Mouse (Mus musculus) adrenal gland, postnatal 10 days (tissue): ENCODE measurements around the gene Tenm3. TPM values are rescaled to one million over a fixed set of nuclear protein-coding genes. Genes with fewer than 3 reads are reported as not detected.

Experiments
- DNase-seq: peaks from one replicate; pipeline ENCODE4 v3.0.0; 2021; ENCODE audit warnings: mixed read lengths
- long read RNA-seq, 2 experiments: library from polyadenylated mRNA; stranded (forward); transcript quantifications; one replicate each; pipeline ENCODE4 v2.0.0; 2021
- total RNA-seq, 2 experiments: library from RNA; stranded (reverse); gene quantifications; 2 replicates each; pipeline ENCODE4 v1.2.3; 2021

Gene Tenm3
- total RNA-seq = 10 to 100 TPM; 18.3 to 20.4 TPM
- long read RNA-seq, experiment 1, partial matches to known transcripts = 2 of 3 reads
- long read RNA-seq, experiment 1, other reads (novel, unspliced or antisense) = 1 of 3 reads
- long read RNA-seq, experiment 2, partial matches to known transcripts = 1 of 2 reads
- long read RNA-seq, experiment 2, other reads (novel, unspliced or antisense) = 1 of 2 reads

GRCm38 (mm10) chr8:48843931-48844285 is at the start of gene Tenm3:
Gene Tenm3, minus strand, starts transcription at chr8:48843951.
- DNase-seq = peak; percentile 33

DNA sequence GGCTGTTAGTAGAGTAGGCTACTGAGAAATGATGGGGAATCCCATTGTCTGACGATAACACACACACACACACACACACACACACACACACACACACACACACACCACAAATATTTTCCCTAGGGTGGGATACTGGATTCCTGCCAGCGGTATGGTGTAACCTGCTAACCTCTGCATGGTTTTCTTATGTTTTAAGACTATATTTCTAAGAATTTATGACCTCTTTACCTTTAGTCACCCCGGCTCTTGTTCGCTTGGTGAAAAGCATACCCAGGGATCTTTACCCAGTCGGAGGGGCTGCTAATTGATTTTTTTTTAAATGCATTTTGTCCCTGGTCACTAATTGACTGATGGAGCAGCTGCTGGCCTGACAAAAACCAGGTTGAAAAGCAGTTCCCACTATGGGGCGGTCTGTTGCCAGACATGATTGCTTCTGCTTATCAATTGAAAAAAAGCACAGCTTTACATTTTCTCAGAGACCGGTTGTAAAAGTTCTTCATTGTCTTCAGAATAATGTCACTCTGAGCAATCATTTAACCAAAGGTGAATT is 46.5 kb upstream of the Tenm3 start:
- DNase-seq = no peak

DNA sequence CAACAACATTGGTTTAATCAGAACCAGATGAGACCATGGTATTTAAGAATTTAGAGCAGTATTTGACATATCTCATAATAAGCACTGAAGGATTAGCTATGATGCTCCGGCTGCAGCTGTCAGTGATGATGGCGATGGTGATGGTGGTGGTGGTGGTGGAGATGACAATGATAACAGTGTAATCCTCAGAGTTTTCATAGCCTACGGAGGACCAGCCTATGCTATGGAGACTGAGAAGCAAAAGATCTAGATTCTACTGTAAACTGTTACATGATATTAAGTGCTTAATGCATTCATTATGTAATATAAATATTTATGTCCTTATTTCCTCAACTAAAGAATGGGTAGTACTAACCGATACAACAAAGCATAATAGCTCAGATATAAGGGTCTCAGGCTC is 40.5 kb upstream of the Tenm3 start:
- no peak for DNase-seq

DNA sequence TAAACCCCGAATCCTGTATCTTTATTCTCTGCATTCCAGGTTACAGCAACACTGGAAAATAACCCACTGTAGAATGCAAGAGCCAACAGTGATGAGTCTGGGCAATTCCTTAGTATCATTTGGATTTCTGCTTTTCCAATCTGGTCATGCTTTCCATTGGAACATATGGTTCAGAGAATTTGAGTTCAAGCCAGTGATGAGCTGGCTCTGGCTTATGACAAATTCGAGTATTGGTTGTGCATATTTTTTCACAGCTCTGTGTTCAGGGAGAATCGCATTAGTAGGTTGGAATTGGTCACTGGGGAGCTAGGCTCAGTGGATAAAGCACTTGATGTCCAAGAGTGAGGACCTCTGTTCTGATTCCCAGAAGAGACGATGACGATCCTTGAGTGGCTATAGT is 36.8 kb upstream of the Tenm3 start:
- DNase-seq = no peak

DNA sequence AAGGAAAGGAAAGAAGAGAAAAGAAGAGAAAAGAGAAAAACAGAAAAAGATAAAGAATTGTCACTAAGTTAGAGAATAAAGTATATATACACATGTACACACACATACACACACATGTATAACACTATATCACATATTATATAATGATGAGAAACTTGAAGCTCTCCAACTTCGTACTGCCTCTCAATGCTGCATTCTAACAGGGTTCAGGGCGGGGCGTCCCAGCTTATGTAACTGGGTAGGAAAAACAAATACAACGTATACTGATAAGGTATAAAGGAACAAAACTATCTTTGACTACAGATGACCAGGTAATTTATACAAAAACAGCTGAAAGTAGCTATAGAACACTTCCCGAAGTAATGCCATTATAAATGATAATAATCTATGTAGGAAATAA is 22.2 kb upstream of the Tenm3 start:
- DNase-seq = no peak

DNA sequence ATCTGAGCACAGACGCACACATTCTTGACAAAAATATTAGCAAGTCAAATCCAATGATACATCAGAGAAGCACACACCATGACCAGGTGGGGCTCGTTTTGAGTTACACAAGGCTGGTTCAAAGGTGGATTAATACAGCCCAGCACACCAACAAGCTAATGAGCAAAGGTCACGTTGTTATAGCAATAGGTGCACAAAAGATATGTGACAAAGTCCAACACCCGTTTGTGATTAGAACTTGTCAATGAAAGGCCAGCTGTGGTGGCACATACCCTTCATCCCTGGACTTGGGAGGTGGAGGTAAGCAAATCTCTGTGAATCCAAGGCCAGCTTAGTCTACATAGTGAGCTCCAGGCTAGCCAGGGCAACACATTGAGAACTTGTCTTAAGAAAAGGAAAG is 21.7 kb upstream of the Tenm3 start:
- DNase-seq = no peak

DNA sequence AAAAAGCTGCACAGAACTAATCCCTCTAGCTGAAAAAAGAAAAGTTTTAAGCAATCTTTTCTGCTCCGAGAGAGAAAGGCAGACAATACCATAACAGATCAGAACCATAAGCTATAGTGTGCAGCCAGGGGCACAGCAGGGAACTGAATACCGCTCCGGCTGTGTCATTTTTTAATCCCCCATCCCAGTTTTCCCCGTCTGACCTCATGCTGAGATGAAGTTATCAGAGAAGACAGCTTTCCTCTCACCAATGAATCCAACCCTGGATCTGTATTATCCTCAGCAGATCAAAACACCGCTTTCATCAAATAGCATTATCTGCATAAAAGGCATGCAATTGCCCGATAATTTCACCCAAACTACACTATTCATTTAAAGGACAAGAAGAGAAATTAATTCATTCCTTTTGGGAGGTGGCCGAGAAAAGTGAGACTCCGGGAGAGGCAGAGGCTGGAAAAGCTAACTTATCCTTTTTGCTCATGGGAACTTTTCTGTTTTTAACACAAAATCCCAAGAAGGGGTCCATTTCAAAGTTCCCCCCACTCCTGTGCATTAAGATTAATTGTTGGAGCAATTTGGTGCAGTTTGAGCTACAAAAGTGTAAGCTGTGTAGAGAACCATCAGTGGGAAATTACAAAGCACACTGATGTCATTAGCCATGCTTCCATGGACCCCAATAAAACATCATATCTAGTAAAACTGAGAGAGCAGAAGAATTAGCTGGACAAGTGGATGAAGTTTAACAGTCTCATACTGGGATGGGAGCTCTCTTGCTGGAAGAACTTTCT is 6.7 kb upstream of the Tenm3 start:
- DNase-seq = no peak

GRCm38 (mm10) chr8:48849091-48849616 is 5.4 kb upstream of the Tenm3 start:
- DNase-seq = no peak

- no peak for DNase-seq
Observed at GRCm38 (mm10) chr8:48844961-48845360, 1.2 kb upstream of the Tenm3 start.

GRCm38 (mm10) chr8:48844370-48844905 is 687 bp upstream of the Tenm3 start:
- peak; percentile 9 for DNase-seq

DNA sequence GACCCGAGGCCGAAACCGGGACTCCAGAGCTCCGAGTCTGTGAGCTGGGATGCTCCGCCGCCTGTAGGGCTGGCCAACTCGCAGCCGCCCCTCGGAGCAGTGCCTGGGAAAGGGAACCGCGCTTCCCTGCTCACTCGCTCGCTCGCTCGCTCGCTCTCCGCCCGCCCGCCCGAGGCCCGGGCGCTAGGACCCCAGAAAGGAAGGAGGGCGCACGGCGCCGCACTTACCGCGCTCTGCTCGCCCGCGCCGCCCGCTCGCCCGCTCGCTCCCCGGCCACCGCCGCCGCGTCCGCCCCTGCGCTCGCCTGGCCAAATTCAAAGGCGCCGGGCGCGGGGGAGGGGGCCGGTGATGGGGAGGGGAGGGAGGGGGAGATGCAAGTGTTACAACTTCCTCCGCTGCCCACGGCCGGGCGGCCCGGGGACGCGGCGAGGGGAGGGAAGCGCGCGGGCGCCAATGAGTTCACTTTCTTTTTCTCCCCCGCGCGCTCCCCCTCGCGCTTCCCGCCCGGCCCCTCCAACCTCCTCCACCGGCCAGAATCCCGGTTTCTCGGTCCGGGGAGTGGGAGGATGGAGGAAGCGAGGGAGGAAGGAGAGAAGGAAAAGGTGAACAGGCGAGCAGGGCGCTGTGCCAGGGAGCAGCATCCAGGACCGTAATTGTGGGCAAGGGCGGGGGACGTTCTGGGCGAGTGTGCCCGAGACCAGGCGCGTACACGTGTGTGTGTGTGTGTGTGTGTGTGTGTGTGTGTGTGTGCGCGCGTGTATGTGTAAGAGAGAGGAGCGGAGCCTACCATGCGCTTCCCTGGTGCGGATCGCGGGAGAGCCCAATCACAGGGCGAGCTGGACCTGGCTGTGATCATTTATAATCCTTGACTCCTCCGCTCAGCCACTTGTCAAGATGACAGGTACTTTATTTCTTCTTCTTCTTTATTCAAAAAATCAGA is 490 bp downstream of the Tenm3 start:
- peak; percentile 51 for DNase-seq

DNA sequence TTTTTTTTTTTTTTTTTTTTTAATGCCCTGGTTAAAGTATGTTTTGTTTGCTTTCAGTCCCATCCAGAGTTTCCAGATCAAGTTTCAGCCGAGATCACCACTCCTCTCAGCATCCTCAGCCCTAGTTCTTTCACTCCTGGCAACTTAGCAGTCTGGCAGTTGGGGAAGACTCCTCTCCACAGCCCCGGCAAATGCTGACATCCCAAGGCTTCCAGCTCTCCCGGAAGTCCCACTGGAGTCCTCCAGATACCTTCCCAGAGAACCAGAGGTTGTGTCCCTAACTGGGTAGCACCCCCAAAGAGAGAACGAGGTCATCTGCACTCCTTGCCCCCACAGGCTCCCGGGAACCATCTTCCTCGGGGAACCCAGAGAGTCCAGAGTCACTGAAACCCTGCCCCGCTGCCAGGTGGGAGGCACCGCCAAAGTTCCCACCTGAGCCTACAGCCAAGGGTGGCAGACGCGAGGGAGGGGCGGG is 1.2 kb downstream of the Tenm3 start:
- no peak for DNase-seq

DNA sequence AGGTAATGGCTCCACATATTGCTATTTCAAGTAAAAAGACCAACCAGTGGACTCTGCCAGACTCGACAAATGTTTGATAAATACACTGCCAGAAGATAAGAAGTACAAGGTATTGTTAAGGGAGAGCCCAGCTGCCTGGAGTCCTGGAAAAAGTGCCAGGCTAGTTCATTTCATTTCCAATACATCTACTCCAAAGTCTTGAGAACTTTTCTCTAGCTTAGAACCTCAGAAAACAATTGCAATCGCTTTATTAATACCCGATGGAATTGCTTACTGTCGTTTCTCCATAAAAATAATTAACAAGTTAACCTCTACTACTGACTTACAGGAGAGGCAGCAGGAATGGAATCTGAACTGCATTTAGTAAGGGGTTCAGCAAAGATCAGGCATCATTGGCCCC is 1.7 kb downstream of the Tenm3 start:
- DNase-seq = no peak

DNA sequence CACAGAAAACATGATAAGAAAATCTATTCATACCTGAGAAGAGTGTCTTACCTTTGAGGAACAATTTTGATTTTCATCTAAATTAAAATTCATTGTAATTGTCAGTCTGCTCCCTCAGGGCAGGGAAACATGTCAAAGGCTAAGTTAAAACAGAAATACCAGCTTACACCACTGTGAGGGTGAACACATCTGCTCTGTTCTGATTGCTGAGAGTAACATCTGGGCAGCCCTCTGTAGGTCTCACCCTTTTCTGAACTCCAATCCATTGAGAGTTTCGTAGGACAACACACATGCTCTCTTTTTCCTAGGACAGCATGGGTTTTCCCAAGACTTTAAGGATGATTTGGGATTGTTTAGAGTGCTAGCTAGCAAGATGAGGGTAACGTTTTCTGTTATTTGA is 8.0 kb downstream of the Tenm3 start:
- no peak for DNase-seq

DNA sequence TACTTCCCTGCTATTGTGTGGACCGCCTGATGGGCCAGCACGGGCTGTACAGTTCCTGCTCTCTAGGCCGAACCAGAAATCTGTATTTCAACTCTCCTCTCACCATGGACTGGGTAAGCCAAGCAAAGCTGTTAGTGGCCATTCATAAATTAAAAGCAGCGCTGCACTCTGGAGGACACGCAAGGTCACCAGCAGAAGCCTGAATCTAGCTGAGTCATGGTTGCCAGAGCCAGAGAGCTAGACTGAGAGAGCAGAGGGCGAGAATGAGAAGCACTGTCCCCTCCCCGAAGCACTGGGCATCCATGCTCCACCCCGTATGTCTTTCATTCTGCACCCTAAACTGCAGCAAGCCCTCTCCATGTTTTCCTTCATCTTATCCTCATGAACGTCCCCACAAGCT is 16.3 kb downstream of the Tenm3 start:
- peak; percentile 35 for DNase-seq

DNA sequence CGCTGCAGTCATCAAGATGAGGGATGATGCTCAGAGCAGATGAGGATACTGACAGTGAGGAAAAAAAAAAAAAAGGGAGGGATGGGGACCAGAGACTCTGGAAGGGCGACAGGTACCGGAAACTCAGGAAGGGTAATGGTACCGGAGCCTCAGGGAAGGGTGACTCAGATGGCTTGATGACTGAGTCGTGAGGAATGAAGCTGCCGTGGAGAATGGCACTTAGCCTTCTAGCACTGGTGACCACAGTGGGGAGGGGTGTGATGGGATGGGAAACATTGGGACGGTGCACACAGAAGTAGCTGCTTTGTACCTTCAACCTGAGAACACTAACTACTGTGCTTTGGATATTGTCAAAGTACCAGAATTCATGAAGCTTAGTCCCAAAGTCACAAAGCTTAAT is 18.1 kb downstream of the Tenm3 start:
- no peak for DNase-seq

GRCm38 (mm10) chr8:48822291-48822690 is 21.5 kb downstream of the Tenm3 start:
- no peak for DNase-seq

- no peak for DNase-seq
Observed at GRCm38 (mm10) chr8:48819962-48820361, 23.8 kb downstream of the Tenm3 start.

DNA sequence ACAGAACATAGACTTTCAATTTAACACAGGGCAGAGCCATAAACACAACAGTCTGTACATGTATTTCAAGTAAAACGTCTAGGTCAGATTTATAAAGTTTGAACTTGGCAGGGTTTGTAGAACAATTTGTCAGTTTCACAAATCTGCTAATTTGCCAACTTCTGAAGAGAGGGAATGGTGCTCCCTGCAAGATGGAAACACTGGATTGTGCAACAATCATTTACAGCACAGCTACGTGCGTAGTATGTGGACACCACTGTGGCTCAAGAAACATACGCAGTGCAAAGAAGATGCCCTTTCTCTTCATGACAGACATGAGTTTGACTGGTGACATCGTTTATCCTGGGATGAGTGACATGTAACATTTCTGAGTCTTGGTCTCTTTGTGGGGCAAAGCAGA is 24.4 kb downstream of the Tenm3 start:
- DNase-seq = no peak

DNA sequence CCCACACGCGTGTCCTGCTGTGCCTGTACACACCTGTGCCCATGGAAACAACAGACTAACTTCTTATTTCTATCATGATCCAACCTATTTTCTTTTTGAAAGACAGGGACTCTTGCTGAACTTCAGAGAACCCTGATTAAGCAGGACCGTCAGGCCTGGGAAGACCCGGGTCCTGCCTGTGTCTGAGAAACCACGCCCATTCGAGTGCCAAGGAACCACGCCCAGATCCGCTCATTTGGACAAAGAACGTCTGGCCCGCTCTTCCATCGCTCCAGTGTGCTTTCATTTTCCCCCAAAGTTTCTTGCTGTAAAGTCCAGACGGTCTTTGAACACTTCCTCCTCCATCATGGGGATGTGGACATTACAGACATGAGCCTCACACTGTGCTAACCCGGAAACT is 26.8 kb downstream of the Tenm3 start:
- no peak for DNase-seq

- DNase-seq = no peak
Observed at GRCm38 (mm10) chr8:48812196-48812741, 31.5 kb downstream of the Tenm3 start.

- no peak for DNase-seq
Observed at GRCm38 (mm10) chr8:48810615-48811014, 33.1 kb downstream of the Tenm3 start.
